Mouse (Mus musculus): ENCODE data around the gene Fas. TPM values are rescaled to one million over a fixed set of nuclear protein-coding genes. Genes with fewer than 3 reads are reported as not detected.
A peak's percentile ranks its signal among the peaks of the same experiment; 100 is the strongest.

Fas gene
- polyA plus RNA-seq, 1 experiment from 2014 or later: 1.6 TPM

DNA sequence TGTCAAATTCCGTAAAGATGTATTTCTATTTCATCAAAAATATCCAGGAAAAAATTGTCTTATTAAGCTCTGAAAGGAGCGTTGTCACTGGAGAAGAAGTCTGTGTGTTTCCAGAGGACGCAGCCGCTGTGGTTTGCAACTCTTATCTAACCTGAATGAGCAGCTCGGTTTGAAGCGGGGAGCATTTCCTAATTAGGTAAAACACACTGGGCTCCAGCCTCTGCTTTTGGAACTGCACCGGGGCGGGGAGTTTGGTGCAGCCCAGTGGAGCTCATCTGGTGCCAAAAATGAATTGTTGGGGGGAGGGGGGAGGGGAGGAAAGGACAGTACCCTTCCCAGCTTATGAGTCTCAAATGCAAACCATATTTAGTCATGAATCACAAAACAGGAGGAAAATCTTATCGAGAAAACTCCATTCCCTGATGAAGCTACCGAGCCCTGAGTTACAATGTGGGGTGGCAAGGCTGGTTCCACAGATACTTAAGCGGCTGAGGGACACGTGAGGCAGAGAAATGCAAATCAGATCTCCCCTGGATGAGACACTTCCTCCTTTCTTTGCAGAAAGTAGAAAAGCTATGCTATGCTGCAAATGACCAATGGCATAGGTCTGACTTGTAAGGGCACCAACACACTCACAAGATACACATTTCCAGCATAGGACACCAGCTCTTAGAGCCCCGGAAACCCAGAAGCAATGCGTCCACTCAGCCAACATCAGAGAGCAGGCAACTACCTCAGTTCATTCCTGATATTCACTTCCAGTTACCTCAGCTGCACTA, 36.2 kb upstream of the Fas start:
- H3K27ac ChIP-seq (ENCODE audit: low read depth, low read length): no peak overlapping the region
- no peaks in the 10 kb centered on the region for H3K27me3 ChIP-seq (replicated peaks; ENCODE audit: control insufficient read depth, insufficient read depth, low read length)
- 25% methylated on average over 14 of the region's 14 CpGs for WGBS
- no peaks in the 10 kb centered on the region for H3K9me3 ChIP-seq (ENCODE audit: control insufficient read depth, low read length)
- H3K9ac ChIP-seq (ENCODE audit: low read depth, low read length): no peak overlapping the region
- DNase-seq (ENCODE audit: low spot score) (no peak), ATAC-seq (replicated peaks; ENCODE audit: low FRiP score) (no peak)
- no peaks in the 10 kb centered on the region; the same call in none of the 2 replicates for H3K4me1 ChIP-seq (replicated peaks; ENCODE audit: control insufficient read depth, insufficient read depth, low read length)
- H3K4me2 ChIP-seq: peak overlapping the region; percentile 41
- H3K4me3 ChIP-seq (ENCODE audit: low read depth, low read length): 0 out of 2 replicates have a peak overlapping the region, but pooled peaks have one; percentile 3
- H3K36me3 ChIP-seq (ENCODE audit: control insufficient read depth, insufficient read depth, low read length): no peaks in the 10 kb centered on the region

DNA sequence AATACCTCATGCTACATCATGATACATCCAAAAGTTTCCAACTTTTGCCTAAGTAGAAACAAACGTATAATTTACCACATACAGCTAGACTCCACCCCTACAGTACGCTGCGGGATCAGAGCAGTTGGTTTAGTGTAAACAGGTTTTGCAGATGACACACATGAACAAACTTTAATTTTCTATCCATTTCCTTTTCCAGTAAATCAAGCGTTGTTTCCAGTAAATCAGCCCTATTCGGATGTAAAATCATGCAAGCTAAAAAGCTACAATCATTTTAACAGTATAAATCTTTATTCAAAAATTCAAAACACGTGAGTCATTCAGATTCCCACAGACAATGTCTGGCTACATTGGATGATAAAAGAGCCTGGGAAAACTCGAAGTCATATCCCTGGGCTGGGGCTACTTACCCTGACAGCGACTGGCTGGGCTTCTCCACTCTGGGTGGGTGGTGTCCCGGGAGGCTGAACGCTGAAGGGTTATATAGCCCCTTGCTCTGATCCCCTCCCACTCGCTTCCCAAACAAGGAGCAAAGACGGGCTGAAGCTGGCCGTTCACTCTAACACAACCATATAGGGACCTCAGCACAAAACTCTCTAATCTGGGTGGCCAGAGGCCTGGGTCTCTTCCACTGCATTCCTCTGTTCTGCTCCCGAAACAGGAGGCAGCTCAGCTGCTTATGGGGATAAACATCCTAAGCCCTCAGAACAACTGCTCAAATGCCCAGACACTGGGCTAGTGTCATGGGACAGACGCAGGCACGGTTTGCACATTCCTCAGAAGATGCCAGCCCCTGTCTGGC, 35.4 kb upstream of the Fas start, which contains the start of gene Acta2:
TSS of gene Acta2 (minus strand) at position 711 of the 802 bp plus-strand sequence.
- WGBS: 64% methylated on average over 16 of the region's 16 CpGs

DNA sequence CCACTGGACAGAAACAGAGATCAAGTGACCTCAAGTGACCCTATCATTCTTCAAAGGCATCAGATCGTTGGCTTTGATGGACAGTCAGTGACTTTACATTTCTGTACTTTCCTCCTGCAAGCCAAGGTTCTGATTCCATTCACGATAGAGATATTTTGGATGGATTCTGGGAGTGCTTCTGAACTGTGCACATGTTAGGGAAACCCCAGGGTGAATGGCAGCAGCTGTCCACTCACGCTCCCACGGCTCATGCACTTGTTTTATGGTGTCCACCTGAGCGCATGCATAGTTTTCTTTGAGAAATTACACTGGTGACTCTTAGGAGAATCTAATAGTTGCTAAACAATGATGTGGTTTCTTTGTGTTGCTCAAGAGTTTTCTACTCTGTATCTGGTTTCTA, 34.3 kb upstream of the Fas start:
- Histone ChIP-seq H3K27ac (ENCODE audit: low read depth, low read length) (no peak overlapping the region), H3K4me3 (ENCODE audit: low read depth, low read length) (no peak overlapping the region)
- 85% methylated on average over 5 of the region's 5 CpGs for WGBS

More for the DNA sequence above, 35.4 kb upstream of the Fas start, which contains the start of gene Acta2:
- no peak for ATAC-seq (replicated peaks; ENCODE audit: low FRiP score)
- no peak within 1 kb of the TSS for H3K9ac ChIP-seq (ENCODE audit: low read depth, low read length)
- H3K4me2 ChIP-seq: peak within 1 kb of the TSS; percentile 41
- H3K9me3 ChIP-seq (ENCODE audit: control insufficient read depth, low read length): no peaks in the 10 kb centered on the region
- no peaks in the 10 kb centered on the region; the same call in none of the 2 replicates for H3K4me1 ChIP-seq (replicated peaks; ENCODE audit: control insufficient read depth, insufficient read depth, low read length)
- H3K27me3 ChIP-seq (replicated peaks; ENCODE audit: control insufficient read depth, insufficient read depth, low read length): no peaks in the 10 kb centered on the region
- H3K4me3 ChIP-seq (ENCODE audit: low read depth, low read length): no peak within 1 kb of the TSS
- H3K36me3 ChIP-seq (ENCODE audit: control insufficient read depth, insufficient read depth, low read length): no peaks in the 10 kb centered on the region
- H3K27ac ChIP-seq (ENCODE audit: low read depth, low read length): no peak within 1 kb of the TSS
- DNase-seq (ENCODE audit: low spot score): no peak

DNA sequence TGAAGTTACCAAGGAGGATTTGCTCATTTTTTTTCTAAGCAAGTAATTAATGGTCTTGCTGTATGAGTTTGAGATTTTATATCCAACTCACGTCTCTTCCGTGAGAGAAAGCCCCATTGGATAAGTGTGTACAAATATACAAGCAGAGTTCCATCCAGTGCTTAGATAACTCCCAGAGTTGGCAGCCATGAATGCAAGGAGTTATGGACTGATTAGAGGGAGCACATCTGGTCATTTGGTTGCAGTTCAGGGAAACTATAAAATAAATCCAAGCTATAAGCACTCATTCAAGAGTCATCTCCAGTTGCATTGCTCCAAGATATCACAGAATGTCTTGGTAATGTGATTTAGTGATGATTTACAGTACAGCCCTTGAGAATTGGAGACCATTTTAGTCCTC, 33.5 kb upstream of the Fas start:
- ATAC-seq (replicated peaks; ENCODE audit: low FRiP score) (no peak), DNase-seq (ENCODE audit: low spot score) (no peak)
- Histone ChIP-seq H3K4me1 (replicated peaks; ENCODE audit: control insufficient read depth, insufficient read depth, low read length) (no peaks in the 10 kb centered on the region; the same call in none of the 2 replicates), H3K4me2 (no peak overlapping the region), H3K27ac (ENCODE audit: low read depth, low read length) (no peak overlapping the region), H3K9me3 (ENCODE audit: control insufficient read depth, low read length) (no peaks in the 10 kb centered on the region), H3K36me3 (ENCODE audit: control insufficient read depth, insufficient read depth, low read length) (no peaks in the 10 kb centered on the region), H3K4me3 (ENCODE audit: low read depth, low read length) (no peak overlapping the region), H3K9ac (ENCODE audit: low read depth, low read length) (no peak overlapping the region), H3K27me3 (replicated peaks; ENCODE audit: control insufficient read depth, insufficient read depth, low read length) (no peaks in the 10 kb centered on the region)
- 81% methylated on average over 2 of the region's 2 CpGs for WGBS

More for the DNA sequence above, 34.3 kb upstream of the Fas start:
- H3K9me3 ChIP-seq (ENCODE audit: control insufficient read depth, low read length): no peaks in the 10 kb centered on the region
- H3K9ac ChIP-seq (ENCODE audit: low read depth, low read length): no peak overlapping the region
- H3K36me3 ChIP-seq (ENCODE audit: control insufficient read depth, insufficient read depth, low read length): no peaks in the 10 kb centered on the region
- DNase-seq (ENCODE audit: low spot score) (no peak), ATAC-seq (replicated peaks; ENCODE audit: low FRiP score) (no peak)
- no peaks in the 10 kb centered on the region for H3K27me3 ChIP-seq (replicated peaks; ENCODE audit: control insufficient read depth, insufficient read depth, low read length)
- H3K4me1 ChIP-seq (replicated peaks; ENCODE audit: control insufficient read depth, insufficient read depth, low read length): no peaks in the 10 kb centered on the region; the same call in none of the 2 replicates
- H3K4me2 ChIP-seq: no peak overlapping the region

DNA sequence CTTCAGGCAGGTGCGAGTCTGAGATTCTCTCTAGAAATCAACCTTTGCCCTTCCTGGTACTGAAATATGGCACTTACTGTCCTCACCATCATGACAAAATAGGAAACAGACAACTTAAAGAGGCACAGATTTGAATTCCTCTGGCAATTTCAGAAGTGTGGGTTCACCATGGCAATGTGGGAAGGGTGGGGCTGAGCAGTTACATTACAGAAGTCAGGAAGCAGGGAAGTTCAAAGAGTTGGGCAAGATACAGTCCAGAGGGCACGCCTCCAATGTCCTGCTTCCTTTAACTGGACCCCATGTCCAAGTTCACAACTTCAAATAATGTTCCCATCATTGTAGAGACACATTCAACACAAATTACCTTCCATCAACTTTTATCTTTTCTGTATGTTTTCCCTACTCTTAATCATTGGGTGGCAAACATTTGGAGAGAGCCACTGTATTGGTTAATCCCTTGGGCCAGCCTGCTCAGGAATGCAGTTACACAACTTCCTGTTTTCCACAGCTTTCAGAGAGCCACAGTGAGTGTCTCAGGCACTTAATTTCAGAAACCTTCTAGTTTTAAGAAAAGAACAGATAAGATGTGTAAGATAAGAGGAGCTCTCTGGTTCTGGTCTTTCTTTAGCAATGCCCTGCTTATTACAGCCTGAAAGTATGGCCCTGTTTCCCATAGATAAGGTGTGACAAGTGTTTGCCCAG, 28.0 kb upstream of the Fas start:
- no peak overlapping the region for H3K4me3 ChIP-seq (ENCODE audit: low read depth, low read length)
- no peaks in the 10 kb centered on the region for H3K27me3 ChIP-seq (replicated peaks; ENCODE audit: control insufficient read depth, insufficient read depth, low read length)
- H3K36me3 ChIP-seq (ENCODE audit: control insufficient read depth, insufficient read depth, low read length): no peaks in the 10 kb centered on the region
- WGBS: 63% methylated on average over 2 of the region's 2 CpGs
- H3K27ac ChIP-seq (ENCODE audit: low read depth, low read length): no peak overlapping the region
- H3K4me2 ChIP-seq: no peak overlapping the region
- DNase-seq (ENCODE audit: low spot score) (no peak), ATAC-seq (replicated peaks; ENCODE audit: low FRiP score) (no peak)
- H3K9me3 ChIP-seq (ENCODE audit: control insufficient read depth, low read length): no peaks in the 10 kb centered on the region
- H3K4me1 ChIP-seq (replicated peaks; ENCODE audit: control insufficient read depth, insufficient read depth, low read length): no peaks in the 10 kb centered on the region; the same call in 1 of the 2 replicates
- H3K9ac ChIP-seq (ENCODE audit: low read depth, low read length): no peak overlapping the region

DNA sequence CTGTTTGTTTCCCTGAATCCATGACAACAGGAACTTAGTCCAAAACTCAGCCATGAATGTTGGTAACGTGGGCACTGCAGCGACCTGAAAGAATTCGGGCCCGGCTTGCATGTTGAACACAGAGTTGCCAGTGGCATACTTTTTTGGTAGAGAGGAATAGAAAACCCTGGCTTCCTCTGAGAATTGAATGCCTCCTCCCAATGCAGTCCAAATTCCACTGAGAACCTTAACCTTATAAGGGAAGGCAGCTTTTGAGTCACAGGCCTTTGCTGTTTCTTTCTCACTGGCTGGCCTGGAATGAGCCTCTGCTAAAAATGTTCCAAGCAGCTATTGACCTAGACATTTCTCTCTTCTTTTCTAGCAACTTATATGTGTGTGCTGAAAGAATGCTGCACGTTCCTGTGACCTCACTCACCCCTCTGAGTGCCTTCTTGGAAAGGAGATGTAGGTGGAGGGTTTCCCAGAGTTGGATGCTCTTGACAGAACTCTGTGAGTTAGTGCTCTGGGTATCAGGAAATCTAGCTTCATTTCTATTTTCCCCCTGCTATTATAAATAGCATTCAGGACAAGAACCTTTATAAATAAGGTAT, 24.8 kb upstream of the Fas start:
- Histone ChIP-seq H3K9ac (ENCODE audit: low read depth, low read length) (no peak overlapping the region), H3K4me2 (no peak overlapping the region), H3K4me3 (ENCODE audit: low read depth, low read length) (no peak overlapping the region), H3K27me3 (replicated peaks; ENCODE audit: control insufficient read depth, insufficient read depth, low read length) (no peaks in the 10 kb centered on the region), H3K27ac (ENCODE audit: low read depth, low read length) (no peak overlapping the region), H3K9me3 (ENCODE audit: control insufficient read depth, low read length) (no peaks in the 10 kb centered on the region), H3K4me1 (replicated peaks; ENCODE audit: control insufficient read depth, insufficient read depth, low read length) (no peaks in the 10 kb centered on the region; the same call in 1 of the 2 replicates), H3K36me3 (ENCODE audit: control insufficient read depth, insufficient read depth, low read length) (no peaks in the 10 kb centered on the region)
- WGBS: 79% methylated on average over 5 of the region's 5 CpGs
- ATAC-seq (replicated peaks; ENCODE audit: low FRiP score) (no peak), DNase-seq (ENCODE audit: low spot score) (no peak)

DNA sequence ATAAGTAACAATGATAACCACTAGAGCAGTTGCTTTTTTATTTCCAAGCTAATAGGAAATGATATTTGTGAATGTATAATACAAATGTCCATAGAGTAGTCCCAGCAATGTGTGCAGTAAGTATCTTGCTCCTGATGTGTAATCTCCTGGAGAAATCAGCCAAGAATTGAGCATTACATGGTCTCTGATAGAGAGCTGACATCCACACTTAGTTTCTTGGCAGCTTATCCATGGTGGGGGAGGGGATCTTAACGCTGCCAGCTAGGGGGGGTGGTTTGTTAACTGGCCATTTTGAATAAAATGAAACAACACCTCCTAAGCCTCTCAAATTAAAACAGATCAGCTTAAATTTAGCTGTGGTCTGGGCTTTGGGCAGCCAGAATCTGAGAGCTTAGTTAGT, 21.5 kb upstream of the Fas start:
- no peaks in the 10 kb centered on the region for H3K4me1 ChIP-seq (replicated peaks; ENCODE audit: control insufficient read depth, insufficient read depth, low read length)
- H3K27me3 ChIP-seq (replicated peaks; ENCODE audit: control insufficient read depth, insufficient read depth, low read length): no peaks in the 10 kb centered on the region
- H3K27ac ChIP-seq (ENCODE audit: low read depth, low read length): no peak overlapping the region
- no peak for ATAC-seq (replicated peaks; ENCODE audit: low FRiP score)
- H3K9me3 ChIP-seq (ENCODE audit: control insufficient read depth, low read length): no peaks in the 10 kb centered on the region
- 48% methylated on average over 1 of the region's 1 CpGs for WGBS
- H3K9ac ChIP-seq (ENCODE audit: low read depth, low read length): no peak overlapping the region
- no peak for DNase-seq (ENCODE audit: low spot score)
- H3K4me2 ChIP-seq: no peak overlapping the region
- H3K4me3 ChIP-seq (ENCODE audit: low read depth, low read length): no peak overlapping the region
- no peaks in the 10 kb centered on the region for H3K36me3 ChIP-seq (ENCODE audit: control insufficient read depth, insufficient read depth, low read length)

DNA sequence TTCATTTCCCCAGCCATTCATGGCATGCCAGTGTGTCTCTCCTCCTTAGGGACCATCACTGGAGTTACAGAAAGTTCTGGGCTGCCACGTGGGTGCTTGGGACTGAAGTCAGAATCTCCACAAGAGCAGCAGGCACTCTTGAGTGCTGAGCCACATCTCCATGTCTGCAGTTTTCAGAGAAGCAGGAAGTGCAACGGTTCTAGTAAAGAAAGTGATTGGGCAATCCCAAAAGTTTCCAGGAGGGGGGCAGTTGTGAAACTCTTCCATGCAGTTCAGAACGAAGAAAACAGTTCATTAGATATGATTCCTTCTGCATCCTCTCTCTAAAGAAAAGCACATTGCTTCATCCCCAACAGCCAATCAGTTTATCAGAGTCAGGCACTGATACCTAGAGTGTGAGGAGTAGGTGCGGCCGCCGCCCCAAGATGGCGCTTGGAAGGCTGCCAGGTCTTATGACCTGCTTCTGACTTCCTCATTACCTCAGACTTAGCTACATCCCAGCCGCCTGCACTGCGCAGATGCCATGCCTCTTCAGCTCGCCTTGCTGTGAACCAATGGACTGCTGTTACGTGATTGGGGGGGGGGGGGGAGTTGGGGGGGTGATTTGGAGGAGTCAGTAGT, 20.2 kb upstream of the Fas start:
- H3K27ac ChIP-seq (ENCODE audit: low read depth, low read length): no peak overlapping the region
- no peaks in the 10 kb centered on the region for H3K36me3 ChIP-seq (ENCODE audit: control insufficient read depth, insufficient read depth, low read length)
- H3K9ac ChIP-seq (ENCODE audit: low read depth, low read length): no peak overlapping the region
- 77% methylated on average over 11 of the region's 11 CpGs for WGBS
- no peaks in the 10 kb centered on the region for H3K9me3 ChIP-seq (ENCODE audit: control insufficient read depth, low read length)
- no peaks in the 10 kb centered on the region for H3K4me1 ChIP-seq (replicated peaks; ENCODE audit: control insufficient read depth, insufficient read depth, low read length)
- ATAC-seq (replicated peaks; ENCODE audit: low FRiP score) (no peak), DNase-seq (ENCODE audit: low spot score) (no peak)
- H3K4me3 ChIP-seq (ENCODE audit: low read depth, low read length): no peak overlapping the region
- H3K4me2 ChIP-seq: no peak overlapping the region
- no peaks in the 10 kb centered on the region for H3K27me3 ChIP-seq (replicated peaks; ENCODE audit: control insufficient read depth, insufficient read depth, low read length)

Measured in liver, embryonic 11.5 days (tissue).